Mouse (Mus musculus) right cerebral cortex, postnatal 10 days (tissue): ENCODE data around the gene Maneal.

Experiments used
- DNase-seq, 2 experiments: peaks; one replicate each; pipeline ENCODE4 v3.0.0; 2021; ENCODE audit warnings: low spot score in 2 of 2

The Maneal gene

GRCm38 (mm10) chr4:124849631-124850260 is 12.2 kb downstream of the Maneal start:
- DNase-seq: peak; percentile 91 to 93

GRCm38 (mm10) chr4:124847573-124847972 is 14.4 kb downstream of the Maneal start:
- DNase-seq: peak; percentile 88 to 90

GRCm38 (mm10) chr4:124843493-124843892 is 18.5 kb downstream of the Maneal start:
- peak in 1 of 2 experiments; percentile 48 for DNase-seq

DNA sequence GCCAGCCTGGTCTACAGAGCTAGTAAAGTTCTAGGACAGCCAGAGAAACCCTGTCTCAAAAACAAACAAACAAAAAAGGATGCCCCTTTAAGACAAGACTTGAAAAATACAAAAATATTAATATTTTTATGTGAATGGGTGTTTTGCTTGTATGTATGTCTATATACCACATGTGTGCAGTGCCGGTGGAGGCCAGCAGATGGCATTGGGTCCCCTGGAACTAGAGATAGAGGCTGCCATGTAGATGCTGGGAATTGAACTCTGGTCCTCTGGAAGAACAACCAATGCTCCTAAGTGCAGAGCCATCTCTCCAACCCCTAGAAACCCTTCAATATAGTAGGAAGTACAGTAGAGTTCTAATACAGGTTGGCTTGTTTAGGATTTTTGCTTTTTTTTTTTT is 21.0 kb downstream of the Maneal start:
- no peak for DNase-seq

GRCm38 (mm10) chr4:124838035-124838700 is 23.8 kb downstream of the Maneal start:
- DNase-seq: no peak

- DNase-seq: no peak
Measured at GRCm38 (mm10) chr4:124832796-124833195, 29.2 kb downstream of the Maneal start.

DNA sequence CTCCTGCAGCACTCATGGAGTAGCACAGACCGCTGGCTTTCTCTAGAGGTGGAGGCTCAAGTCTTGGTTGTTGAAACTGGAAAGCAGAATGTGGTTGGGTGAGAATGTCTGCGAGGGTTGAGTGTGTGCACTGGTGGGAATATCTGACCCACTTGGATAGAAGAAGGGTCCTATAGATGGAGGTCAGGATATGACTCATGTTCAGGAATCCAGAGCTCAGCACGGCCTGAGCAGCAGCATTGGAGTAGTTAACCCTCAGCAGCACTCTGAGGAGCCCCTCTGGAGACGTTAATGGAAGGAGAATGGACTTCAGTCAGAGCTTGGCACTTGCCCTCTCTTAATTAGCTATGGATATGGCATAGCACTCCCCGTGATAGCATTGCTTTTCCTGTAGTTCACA is 32.3 kb downstream of the Maneal start:
- no peak for DNase-seq

GRCm38 (mm10) chr4:124825371-124825965 is 36.5 kb downstream of the Maneal start:
- no peak for DNase-seq

GRCm38 (mm10) chr4:124824967-124825366 is 37.0 kb downstream of the Maneal start:
- DNase-seq: no peak

GRCm38 (mm10) chr4:124818832-124819231 is 43.1 kb downstream of the Maneal start:
- DNase-seq: no peak

DNA sequence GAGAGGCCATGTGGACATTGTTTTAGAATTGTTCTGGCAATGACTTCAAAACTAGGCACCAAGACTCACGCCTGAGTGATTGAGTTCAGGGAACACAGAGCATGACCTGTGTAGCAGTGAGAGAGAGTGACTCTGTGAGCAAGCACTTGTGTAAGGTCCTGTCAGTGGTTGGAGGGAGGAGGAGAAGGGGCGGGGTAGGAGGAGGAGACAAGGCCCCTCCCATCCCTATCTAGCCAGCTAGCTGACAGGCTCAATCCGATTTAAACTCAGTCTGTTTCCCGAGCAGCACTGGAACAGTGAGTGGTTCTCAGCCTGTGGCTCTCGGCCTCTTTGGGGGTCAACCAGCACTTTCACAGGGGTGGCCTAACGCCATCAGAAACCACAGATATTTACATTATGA is 44.2 kb downstream of the Maneal start:
- DNase-seq: no peak

DNA sequence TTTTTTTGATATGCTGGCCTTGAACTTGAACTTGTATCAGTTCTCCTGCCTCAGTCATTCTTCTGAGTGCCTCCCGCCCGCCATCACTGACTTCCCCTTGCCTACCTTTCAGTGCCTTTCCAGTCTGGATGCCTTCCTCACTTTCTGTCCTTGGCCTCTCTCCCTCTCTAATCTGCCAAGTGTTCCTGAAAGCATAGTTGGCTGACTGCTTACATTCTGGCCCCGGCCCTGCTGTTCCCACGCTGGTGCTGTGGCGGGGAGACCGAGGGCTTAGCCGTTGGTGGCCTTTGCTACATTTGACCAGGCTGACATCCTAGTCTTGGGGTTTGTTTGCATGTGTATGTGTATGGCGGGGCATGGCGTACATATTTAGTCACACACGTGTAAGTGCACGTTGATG is 46.1 kb downstream of the Maneal start:
- peak; percentile 40 to 44 for DNase-seq

- DNase-seq: peak; percentile 61 to 72
Measured at GRCm38 (mm10) chr4:124811347-124811975, 50.5 kb downstream of the Maneal start.

- DNase-seq: no peak
Measured at GRCm38 (mm10) chr4:124810056-124810455, 51.9 kb downstream of the Maneal start.

DNA sequence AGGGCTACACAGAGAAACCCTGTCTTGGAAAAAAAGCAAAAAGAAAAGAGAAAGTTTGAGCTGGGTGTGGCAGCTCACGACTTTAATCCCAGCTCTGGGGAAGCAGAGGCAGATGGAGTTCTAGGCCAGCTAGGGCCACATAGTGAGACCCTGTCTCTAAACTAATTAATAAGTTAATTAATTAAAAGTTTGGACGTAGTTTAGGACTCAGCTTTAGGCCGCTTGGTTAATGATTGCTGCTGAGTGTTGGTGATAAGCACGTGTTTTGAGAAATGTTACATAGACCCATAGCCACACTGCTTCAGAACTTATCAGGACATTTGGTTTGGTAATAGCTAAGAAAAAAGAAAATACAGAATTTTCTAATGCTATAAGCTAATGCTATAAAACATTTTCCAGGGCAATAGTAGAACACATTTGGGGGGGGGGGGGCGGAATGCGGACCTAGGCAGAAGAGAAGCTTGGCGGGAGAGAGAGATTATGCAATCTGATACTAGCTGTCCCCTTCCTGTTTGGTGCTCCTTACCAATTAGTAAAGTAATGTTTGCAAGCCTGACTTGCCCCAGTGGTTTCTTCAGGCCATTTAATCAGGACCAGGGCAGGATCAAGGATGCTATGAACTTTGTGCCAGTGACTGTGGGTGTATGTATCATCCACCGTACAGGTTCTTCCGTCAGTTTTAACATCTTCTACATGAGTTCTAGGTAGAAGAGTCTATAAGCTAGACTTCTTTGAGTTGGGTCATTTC is 52.7 kb downstream of the Maneal start:
- DNase-seq: no peak

DNA sequence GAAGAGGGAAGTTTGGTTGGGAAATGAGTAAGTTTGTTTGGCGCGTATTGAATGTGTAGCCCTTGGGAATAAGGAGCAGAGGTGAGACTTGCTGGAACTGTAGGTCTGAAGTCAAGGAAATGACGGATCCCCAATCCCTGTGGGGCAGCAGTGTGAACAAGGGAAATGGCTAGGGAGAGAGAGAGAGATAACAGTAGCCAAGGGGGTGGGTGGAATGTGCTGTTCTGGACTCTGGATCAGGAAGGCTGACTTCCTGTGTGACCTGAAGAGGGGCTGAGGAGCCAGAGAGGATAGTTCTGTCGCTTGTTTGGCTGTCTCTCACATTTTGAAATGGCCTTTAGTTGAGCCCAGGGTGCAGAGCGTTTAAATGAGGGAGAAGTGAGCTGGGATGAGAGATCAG is 53.5 kb downstream of the Maneal start:
- no peak for DNase-seq
